Mouse (Mus musculus) myocyte (in vitro differentiated cells): ENCODE data around the gene Wdr77.

Experiments used
- CEBPB ChIP-seq: IDR thresholded peaks from 2 replicates; pipeline ENCODE4 v1.6.1; 2011; ENCODE audit warnings: mild to moderate bottlenecking, moderate library complexity; ENCODE audit not compliant: poor library complexity, insufficient read depth, severe bottlenecking
- E2F4 ChIP-seq: IDR thresholded peaks from one replicate; pipeline ENCODE4 v1.6.1; 2011; ENCODE audit warnings: mild to moderate bottlenecking, control low read depth, moderate library complexity; ENCODE audit not compliant: insufficient read depth
- MAX ChIP-seq: IDR thresholded peaks from one replicate; pipeline ENCODE4 v1.6.1; 2011; ENCODE audit warnings: low read depth, mild to moderate bottlenecking, control low read depth
- MYOD1 ChIP-seq, 3 experiments: IDR thresholded peaks; one replicate each; pipeline ENCODE4 v1.6.1; 2011; ENCODE audit warnings: control low read depth in 2 of 3, low read depth in 2 of 3, mild to moderate bottlenecking in 2 of 3, moderate library complexity in 1 of 3; ENCODE audit not compliant: insufficient read length in 2 of 3, control insufficient read depth in 1 of 3
- MYOG ChIP-seq, 3 experiments: IDR thresholded peaks; one replicate each; pipeline ENCODE4 v1.6.1; 2011; ENCODE audit warnings: control low read depth in 2 of 3, low read depth in 2 of 3, mild to moderate bottlenecking in 2 of 3; ENCODE audit not compliant: insufficient read length in 2 of 3, control insufficient read depth in 1 of 3, insufficient read depth in 1 of 3
- POLR2A ChIP-seq: IDR thresholded peaks from one replicate; pipeline ENCODE4 v1.6.1; 2011; ENCODE audit warnings: low read depth, mild to moderate bottlenecking, control low read depth, moderate library complexity; ENCODE audit not compliant: insufficient read length
- POLR2AphosphoS2 ChIP-seq: IDR thresholded peaks from one replicate; pipeline ENCODE4 v1.6.1; 2011; ENCODE audit warnings: low read depth, control low read depth; ENCODE audit not compliant: insufficient read length
- TCF12 ChIP-seq: IDR thresholded peaks from one replicate; pipeline ENCODE4 v1.6.1; 2011; ENCODE audit warnings: mild to moderate bottlenecking, control low read depth; ENCODE audit not compliant: poor library complexity, insufficient read depth, severe bottlenecking
- USF1 ChIP-seq: IDR thresholded peaks from one replicate; pipeline ENCODE4 v1.6.1; 2011; ENCODE audit warnings: low read depth, mild to moderate bottlenecking, control low read depth, moderate library complexity

- TF ChIP-seq POLR2A (no peak), MYOD1 (IDR thresholded peaks at IDR 0.05; ENCODE audit: control insufficient read depth in 1 of 3, insufficient read length in 2 of 3, low read depth in 2 of 3) (no peak), CEBPB (no peak), E2F4 (no peak), MYOG (IDR thresholded peaks at IDR 0.05; ENCODE audit: control insufficient read depth in 1 of 3, insufficient read depth in 1 of 3, insufficient read length in 2 of 3, low read depth in 2 of 3) (no peak), TCF12 (no peak), MAX (no peak), USF1 (no peak), POLR2AphosphoS2 (no peak)
Observed at GRCm38 (mm10) chr3:105935033-105935432, 24.1 kb upstream of the Wdr77 start.
